Mouse (Mus musculus) layer of hippocampus, adult 2 months (tissue): Measurements from ENCODE around the gene Pigu. TPM values are rescaled to one million over a fixed set of nuclear protein-coding genes. Genes with fewer than 3 reads are reported as not detected.

Source experiments
- DNase-seq, 2 experiments: peaks; one replicate each; pipeline ENCODE4 v3.0.0; 2022; ENCODE audit warnings: low spot score in 2 of 2
- H3K27ac ChIP-seq: fragments of 200-600 bp; 2 replicates; pipeline ENCODE4 v1.8.1; 2022
- H3K4me3 ChIP-seq: fragments of 200-600 bp; 2 replicates; pipeline ENCODE4 v1.8.1; 2022; ENCODE audit warnings: mild to moderate bottlenecking
- CTCF ChIP-seq: fragments of 200-600 bp; conservative IDR thresholded peaks from 2 replicates; pipeline ENCODE4 v1.8.1; 2022; ENCODE audit warnings: antibody characterized with exemption, mild to moderate bottlenecking, moderate library complexity
- total RNA-seq, 2 experiments: library from RNA; stranded (reverse); gene quantifications; 2 replicates each; pipeline ENCODE4 v1.2.3; 2021

Gene Pigu
- total RNA-seq, 2 experiments from 2014 or later, result 26.3 to 26.6 TPM

GRCm38 (mm10) chr2:155308936-155309592 lies 48.2 kb downstream of the Pigu start:
- peak overlapping the region; percentile 36 for H3K27ac ChIP-seq

GRCm38 (mm10) chr2:155299563-155299962 lies 57.7 kb downstream of the Pigu start:
- Histone ChIP-seq H3K4me3 (no peak overlapping the region), H3K27ac (peak overlapping the region; percentile 33)
- DNase-seq, result no peak
- no peak for TF ChIP-seq CTCF

More at GRCm38 (mm10) chr2:155308936-155309592, 48.2 kb downstream of the Pigu start:
- H3K4me3 ChIP-seq, result no peak overlapping the region
- TF ChIP-seq CTCF, result peak; percentile 66
- no peak for DNase-seq

- H3K27ac ChIP-seq, result no peak overlapping the region
- H3K4me3 ChIP-seq, result no peak overlapping the region
- DNase-seq, result no peak
- TF ChIP-seq CTCF, result no peak
Measured at GRCm38 (mm10) chr2:155295453-155295852, 61.8 kb downstream of the Pigu start.

- Histone ChIP-seq H3K4me3 (no peak overlapping the region), H3K27ac (no peak overlapping the region)
- peak; percentile 45 for TF ChIP-seq CTCF
- DNase-seq, result no peak
Measured at GRCm38 (mm10) chr2:155293946-155294345, 63.3 kb downstream of the Pigu start.

GRCm38 (mm10) chr2:155293382-155293781 lies 63.8 kb downstream of the Pigu start:
- TF ChIP-seq CTCF, result no peak
- no peak for DNase-seq
- Histone ChIP-seq H3K27ac (no peak overlapping the region), H3K4me3 (no peak overlapping the region)

GRCm38 (mm10) chr2:155290066-155290465 lies 67.2 kb downstream of the Pigu start:
- DNase-seq, result no peak
- no peak for TF ChIP-seq CTCF
- Histone ChIP-seq H3K4me3 (no peak overlapping the region), H3K27ac (no peak overlapping the region)

GRCm38 (mm10) chr2:155287456-155288250 lies 69.6 kb downstream of the Pigu start:
- Histone ChIP-seq H3K27ac (0 out of 2 replicates have a peak overlapping the region, but pooled peaks have one; percentile 1), H3K4me3 (no peak overlapping the region)
- DNase-seq, result no peak
- no peak for TF ChIP-seq CTCF

GRCm38 (mm10) chr2:155285744-155286143 lies 71.5 kb downstream of the Pigu start:
- DNase-seq, result no peak
- no peak overlapping the region for H3K27ac ChIP-seq
- no peak overlapping the region for H3K4me3 ChIP-seq
- no peak for TF ChIP-seq CTCF

- Histone ChIP-seq H3K27ac (no peak overlapping the region; the same call in 1 of the 2 replicates), H3K4me3 (no peak overlapping the region)
- TF ChIP-seq CTCF, result no peak
- DNase-seq, result no peak
Measured at GRCm38 (mm10) chr2:155284647-155285046, 72.6 kb downstream of the Pigu start.

GRCm38 (mm10) chr2:155283793-155284192 lies 73.4 kb downstream of the Pigu start:
- TF ChIP-seq CTCF, result no peak
- no peak for DNase-seq
- H3K27ac ChIP-seq, result 0 out of 2 replicates have a peak overlapping the region, but pooled peaks have one; percentile 23
- no peak overlapping the region for H3K4me3 ChIP-seq

GRCm38 (mm10) chr2:155280116-155280515 lies 77.1 kb downstream of the Pigu start:
- no peak for DNase-seq
- no peak for TF ChIP-seq CTCF
- H3K4me3 ChIP-seq, result no peak overlapping the region
- no peak overlapping the region for H3K27ac ChIP-seq

- no peak overlapping the region for H3K4me3 ChIP-seq
- no peak for DNase-seq
- TF ChIP-seq CTCF, result no peak
- no peak overlapping the region for H3K27ac ChIP-seq
Measured at GRCm38 (mm10) chr2:155279163-155279562, 78.1 kb downstream of the Pigu start.

GRCm38 (mm10) chr2:155278361-155278760 lies 78.9 kb downstream of the Pigu start:
- TF ChIP-seq CTCF, result no peak
- Histone ChIP-seq H3K27ac (no peak overlapping the region), H3K4me3 (no peak overlapping the region)
- no peak for DNase-seq
